In the genomic region with DNA sequence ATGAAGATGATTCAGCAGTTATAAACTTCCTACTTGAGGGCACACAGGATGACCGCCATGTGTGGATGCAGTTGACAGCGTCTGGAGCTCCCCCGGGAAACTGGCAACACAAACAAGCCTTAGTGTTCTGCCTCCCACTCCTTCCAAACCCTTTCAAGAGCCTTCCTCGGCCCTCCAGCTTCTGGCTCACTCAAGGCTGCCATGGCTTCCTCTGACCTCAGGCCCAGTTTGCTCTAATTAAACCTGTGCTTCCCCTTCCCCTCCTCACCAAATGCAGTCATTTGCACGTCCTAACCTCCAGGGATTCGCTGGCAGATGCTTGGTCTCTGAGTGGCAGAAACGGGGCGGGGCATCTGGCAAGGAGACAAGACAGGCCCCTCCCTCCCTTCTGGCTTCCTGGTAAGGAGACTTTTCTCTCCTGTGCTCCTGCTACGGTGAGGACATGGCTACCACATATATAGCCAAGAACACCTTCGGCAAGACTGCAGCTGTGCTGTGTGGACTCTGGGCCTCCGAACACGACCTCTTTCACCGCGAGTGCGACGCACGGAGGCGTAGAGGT, we compare ENCODE assay signal across 8 mouse cellular contexts. TPM values are rescaled to one million over a fixed set of nuclear protein-coding genes. Genes with fewer than 3 reads are reported as not detected.
A peak's percentile ranks its signal among the peaks of the same experiment; 100 is the strongest.
DNase-seq lines count a peak whose midpoint lies in the region; ATAC-seq and TF ChIP-seq lines count a peak whose summit lies in the region.

No protein-coding gene starts in this region.

- peak overlapping the region; percentile 44 for H3K4me3 ChIP-seq in ES-Bruce4 (ENCODE audit: low read depth, low read length)
- H3K4me3 ChIP-seq in embryonic facial prominence, embryonic 14.5 days (ENCODE audit: low read depth, low read length): peak overlapping the region; percentile 10; the same call in 1 of the 2 replicates

- peak overlapping the region; percentile 35 for H3K4me2 ChIP-seq in embryonic facial prominence, embryonic 14.5 days (ENCODE audit: low read depth, low read length)

- H3K36me3 ChIP-seq in ES-Bruce4 (ENCODE audit: control insufficient read depth, insufficient read depth, low read length, poor library complexity, severe bottlenecking): no peaks in the 10 kb centered on the region
- no peaks in the 10 kb centered on the region for H3K36me3 ChIP-seq in embryonic facial prominence, embryonic 14.5 days (ENCODE audit: control insufficient read depth, insufficient read depth, low read length)

- H3K4me1 ChIP-seq in ES-Bruce4 (ENCODE audit: control insufficient read depth, insufficient read depth, low read length): peaks cover 3% of the 10 kb centered on the region
- peaks cover 5% of the 10 kb centered on the region; the same call in 1 of the 2 replicates for H3K4me1 ChIP-seq in embryonic facial prominence, embryonic 14.5 days (ENCODE audit: control insufficient read depth, insufficient read depth, low read length)

- DNase-seq in adrenal gland, postnatal 10 days: peak; percentile 27
- no peak for DNase-seq in adrenal gland, postnatal 4 days (ENCODE audit: low spot score in 2 of 2)
- DNase-seq in embryonic facial prominence, embryonic 14.5 days (ENCODE audit: low spot score): peak; percentile 72
- DNase-seq in heart, postnatal 4 days: peak; percentile 58
- peak; percentile 23 for DNase-seq in retina, postnatal 7 days (ENCODE audit: low read depth, low spot score)
- no peak for DNase-seq in gastrocnemius, postnatal 36 days
- no peak for DNase-seq in left cerebral cortex, postnatal 25 days (ENCODE audit: low spot score in 2 of 2)

- peak; percentile 71; the same call in 1 of the 2 replicates for ATAC-seq in embryonic facial prominence, embryonic 14.5 days (ENCODE audit: low read depth)

- no peak for TF ChIP-seq EP300 in ES-Bruce4 (IDR thresholded peaks at IDR 0.05; ENCODE audit: insufficient read depth, low read depth, low read length)

- intact Hi-C loops in gastrocnemius, postnatal 36 days (cut with DNase I): no loop called here
- intact Hi-C loops in left cerebral cortex, postnatal 25 days (cut with DNase I): no loop called here

- H3K27me3 ChIP-seq in ES-Bruce4 (ENCODE audit: control insufficient read depth, insufficient read depth, low read length, poor library complexity, severe bottlenecking): no peaks in the 10 kb centered on the region
- H3K27me3 ChIP-seq in embryonic facial prominence, embryonic 14.5 days (replicated peaks; ENCODE audit: control insufficient read depth, insufficient read depth, low read length): no peaks in the 10 kb centered on the region

- H3K27ac ChIP-seq in ES-Bruce4 (ENCODE audit: insufficient read depth, low read length): no peak overlapping the region
- no peak overlapping the region for H3K27ac ChIP-seq in embryonic facial prominence, embryonic 14.5 days (replicated peaks; ENCODE audit: low read depth, low read length)

- no peak for TF ChIP-seq CTCF in ES-Bruce4 (IDR thresholded peaks at IDR 0.05; ENCODE audit: low read depth, low read length)

- H3K9me3 ChIP-seq in ES-Bruce4 (replicated peaks; ENCODE audit: control insufficient read depth, insufficient read depth, low read length, poor library complexity, severe bottlenecking): no peaks in the 10 kb centered on the region
- no peaks in the 10 kb centered on the region for H3K9me3 ChIP-seq in embryonic facial prominence, embryonic 14.5 days (ENCODE audit: control insufficient read depth, low read length)

- 21% methylated on average over 18 of the region's 18 CpGs for WGBS in embryonic facial prominence, embryonic 14.5 days

- no peak overlapping the region for H3K9ac ChIP-seq in ES-Bruce4 (ENCODE audit: low read depth, poor library complexity, severe bottlenecking)
- H3K9ac ChIP-seq in embryonic facial prominence, embryonic 14.5 days (ENCODE audit: low read depth, low read length): no peak overlapping the region

- no peak for TF ChIP-seq POLR2A in ES-Bruce4 (IDR thresholded peaks at IDR 0.05; ENCODE audit: insufficient read depth, low read length)

RNA-seq across cellular contexts. Expression of a gene that starts 13.2 kb away (rescaled TPM):
- not detected for total RNA-seq in adrenal gland, postnatal 10 days (2021)
- total RNA-seq in adrenal gland, postnatal 4 days (2021): not detected
- not detected in 2 replicates for polyA plus RNA-seq in ES-Bruce4 (2011; ENCODE audit: insufficient read depth, insufficient read length, low read depth, missing spikeins)
- polyA plus RNA-seq in embryonic facial prominence, embryonic 14.5 days (2014; fragmentation: Nextera tagmentation; extraction: Ambion mirVana): not detected in 2 replicates
- not detected for total RNA-seq in heart, postnatal 4 days (2021)
- total RNA-seq in gastrocnemius, postnatal 36 days (2021): not detected
- not detected for total RNA-seq in left cerebral cortex, postnatal 25 days (2021)

Comparison
In these comparisons a context has a peak if more than half of its experiments do, and no peak if none do; other contexts are left out.
1. DNase-seq: peak in adrenal gland, postnatal 10 days (single experiment), embryonic facial prominence, embryonic 14.5 days (single experiment), heart, postnatal 4 days (single experiment) and retina, postnatal 7 days (single experiment); none in adrenal gland, postnatal 4 days (0 of 2), gastrocnemius, postnatal 36 days (0 of 2) and left cerebral cortex, postnatal 25 days (0 of 2).